Mouse (Mus musculus) right cerebral cortex, adult 18-20 months (tissue): ENCODE measurements around the gene Tchp.

Experiments
- DNase-seq: peaks from one replicate; pipeline ENCODE4 v3.0.0; 2022; ENCODE audit warnings: mixed read lengths

Tchp gene

GRCm38 (mm10) chr5:114698044-114698746 lies 9.4 kb upstream of the Tchp start:
- DNase-seq = peak; percentile 75

GRCm38 (mm10) chr5:114699015-114699414 lies 8.5 kb upstream of the Tchp start:
- DNase-seq = no peak

GRCm38 (mm10) chr5:114702403-114703392 lies 4.9 kb upstream of the Tchp start:
- no peak for DNase-seq

- no peak for DNase-seq
Observed at GRCm38 (mm10) chr5:114708491-114708890, 931 bp downstream of the Tchp start.

- DNase-seq = no peak
Observed at GRCm38 (mm10) chr5:114709357-114709756, 1.8 kb downstream of the Tchp start.

- no peak for DNase-seq
Observed at GRCm38 (mm10) chr5:114714551-114714950, 7.0 kb downstream of the Tchp start.

GRCm38 (mm10) chr5:114717292-114717691 lies 9.7 kb downstream of the Tchp start:
- no peak for DNase-seq

GRCm38 (mm10) chr5:114717937-114718336 lies 10.4 kb downstream of the Tchp start:
- DNase-seq = no peak

GRCm38 (mm10) chr5:114718483-114718882 lies 10.9 kb downstream of the Tchp start:
- no peak for DNase-seq

- DNase-seq = no peak
Observed at GRCm38 (mm10) chr5:114719003-114719927, 11.7 kb downstream of the Tchp start.

- no peak for DNase-seq
Observed at GRCm38 (mm10) chr5:114719928-114720270, 12.3 kb downstream of the Tchp start.

GRCm38 (mm10) chr5:114720784-114721183 lies 13.2 kb downstream of the Tchp start:
- no peak for DNase-seq

- DNase-seq = no peak
Observed at GRCm38 (mm10) chr5:114721969-114722368, 14.4 kb downstream of the Tchp start.

GRCm38 (mm10) chr5:114722846-114723245 lies 15.3 kb downstream of the Tchp start:
- DNase-seq = no peak

GRCm38 (mm10) chr5:114728160-114728559 lies 20.6 kb downstream of the Tchp start:
- DNase-seq = no peak

GRCm38 (mm10) chr5:114730129-114730528 lies 22.6 kb downstream of the Tchp start:
- no peak for DNase-seq

GRCm38 (mm10) chr5:114731498-114731897 lies 23.9 kb downstream of the Tchp start:
- no peak for DNase-seq

- DNase-seq = no peak
Observed at GRCm38 (mm10) chr5:114731969-114732368, 24.4 kb downstream of the Tchp start.

GRCm38 (mm10) chr5:114733606-114734005 lies 26.0 kb downstream of the Tchp start:
- no peak for DNase-seq

- no peak for DNase-seq
Observed at GRCm38 (mm10) chr5:114737090-114737887, 29.7 kb downstream of the Tchp start.

GRCm38 (mm10) chr5:114738707-114739241 lies 31.2 kb downstream of the Tchp start:
- DNase-seq = no peak

GRCm38 (mm10) chr5:114740595-114740994 lies 33.0 kb downstream of the Tchp start:
- no peak for DNase-seq
